Mouse (Mus musculus): Measurements from ENCODE around the gene Ddo.

GRCm38 (mm10) chr10:40678477-40678876, 48.7 kb downstream of the Ddo start:
- TF ChIP-seq GATA1 (IDR thresholded peaks at IDR 0.05; ENCODE audit: borderline replicate concordance, low read length) (no peak), FLI1 (IDR thresholded peaks at IDR 0.05; ENCODE audit: low read length) (no peak)

Measured in megakaryocyte, embryonic 14.5 days (primary cell).